Mouse (Mus musculus) E14TG2a.4 (cell line): ENCODE data around the gene Dyrk1a.

Experiments
- CTCF ChIP-seq: conservative IDR thresholded peaks from 2 replicates; pipeline ENCODE4 v1.5.1; 2014; ENCODE audit warnings: low read length
- POU5F1 ChIP-seq: IDR thresholded peaks from 2 replicates; pipeline ENCODE4 v1.6.1; 2014; ENCODE audit warnings: low read length, borderline replicate concordance

DNA sequence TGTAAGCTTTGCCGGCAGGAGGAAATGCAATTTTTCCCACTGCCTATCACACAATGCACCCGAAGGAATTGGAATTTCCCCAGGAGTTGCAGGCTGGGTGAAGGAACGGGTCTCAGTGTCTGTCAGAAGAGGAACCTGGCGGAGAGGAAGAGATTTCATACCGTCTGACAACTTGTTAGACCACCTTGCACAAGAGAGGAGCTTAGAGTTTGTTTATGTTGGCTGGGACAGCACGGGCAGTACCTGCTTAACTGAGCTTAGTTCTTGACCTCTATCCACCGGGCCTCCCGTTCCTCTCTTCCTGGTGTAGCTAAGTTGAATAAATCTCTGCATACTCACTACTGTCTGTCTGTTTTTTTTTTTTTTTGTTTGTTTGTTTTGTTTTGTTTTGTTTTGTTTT is 3.7 kb upstream of the Dyrk1a start:
- TF ChIP-seq CTCF (no peak), POU5F1 (no peak)
